Mouse (Mus musculus) adrenal gland, postnatal 14 days (tissue): Measurements from ENCODE around the gene Prkcd. TPM values are rescaled to one million over a fixed set of nuclear protein-coding genes. Genes with fewer than 3 reads are reported as not detected.
"Not testable (repeated sequence)": the region's sequence is repeated elsewhere in the genome, so short reads cannot be mapped to it uniquely, and the experiment has no call there.

ENCODE experiments used
- DNase-seq: peaks from one replicate; pipeline ENCODE4 v3.0.0; 2021; ENCODE audit warnings: mixed read lengths
- total RNA-seq: library from RNA; stranded (reverse); gene quantifications from 2 replicates; pipeline ENCODE4 v1.2.3, GENCODE M21; 2021

Gene Prkcd
- total RNA-seq, 1 experiment from 2014 or later = 133 TPM

DNA sequence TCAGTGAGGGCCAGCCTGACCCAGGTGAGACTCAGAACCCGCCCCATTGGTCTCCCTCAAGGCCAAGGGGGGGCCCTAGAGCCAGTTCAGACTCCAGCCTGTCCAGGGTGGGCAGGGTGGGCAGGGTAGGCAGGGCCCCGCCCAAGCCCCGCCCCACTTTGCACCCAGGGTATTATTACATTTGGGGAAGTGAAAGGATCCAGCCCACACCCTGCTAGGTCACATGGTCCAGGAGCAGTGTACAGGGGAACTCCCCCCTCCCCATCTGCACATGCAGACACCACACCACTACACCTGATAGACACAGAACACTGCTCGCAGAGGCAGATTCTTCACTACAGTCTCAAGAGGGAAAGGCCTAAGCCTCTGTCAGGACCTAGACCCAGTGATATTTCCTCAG is 18.3 kb downstream of the Prkcd start:
- no peak for DNase-seq

GRCm38 (mm10) chr14:30606817-30607216 is 19.2 kb downstream of the Prkcd start:
- no peak for DNase-seq

- no peak for DNase-seq
These were observed 28.9 kb downstream of the Prkcd start for GRCm38 (mm10) chr14:30597142-30597541.

GRCm38 (mm10) chr14:30596407-30596806 is 29.6 kb downstream of the Prkcd start:
- no peak for DNase-seq

GRCm38 (mm10) chr14:30595576-30596313 is 30.3 kb downstream of the Prkcd start:
- DNase-seq = peak; percentile 92

DNA sequence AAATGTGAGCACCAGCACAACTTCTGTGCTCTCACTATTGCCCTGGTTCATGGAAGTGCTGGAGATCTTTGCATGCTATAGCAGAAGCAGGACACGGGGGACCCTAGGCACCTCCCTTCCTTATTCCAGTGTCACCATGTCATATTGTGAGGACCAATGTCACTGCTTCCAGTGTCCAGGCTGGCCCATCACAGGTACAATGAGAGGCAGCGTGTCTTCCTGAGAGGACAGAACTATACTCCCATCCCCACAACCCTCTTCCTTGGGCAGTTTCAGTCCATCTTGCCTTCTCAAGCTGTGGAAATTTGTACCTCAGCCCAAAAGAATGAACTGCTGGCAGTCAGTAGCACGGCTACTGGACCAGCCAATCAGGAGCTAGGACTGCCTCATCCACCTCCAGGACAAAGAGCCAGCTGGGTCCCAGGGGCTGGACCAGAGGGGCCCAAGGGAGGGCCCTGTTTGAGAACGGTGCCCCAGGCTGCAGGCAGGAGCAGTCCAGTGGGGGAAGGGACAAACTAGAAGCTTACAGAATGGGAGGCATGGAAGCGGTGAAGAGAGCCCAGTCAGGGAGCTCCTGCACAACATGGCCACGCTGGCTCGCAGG is 31.8 kb downstream of the Prkcd start:
- peak; percentile 85 for DNase-seq

DNA sequence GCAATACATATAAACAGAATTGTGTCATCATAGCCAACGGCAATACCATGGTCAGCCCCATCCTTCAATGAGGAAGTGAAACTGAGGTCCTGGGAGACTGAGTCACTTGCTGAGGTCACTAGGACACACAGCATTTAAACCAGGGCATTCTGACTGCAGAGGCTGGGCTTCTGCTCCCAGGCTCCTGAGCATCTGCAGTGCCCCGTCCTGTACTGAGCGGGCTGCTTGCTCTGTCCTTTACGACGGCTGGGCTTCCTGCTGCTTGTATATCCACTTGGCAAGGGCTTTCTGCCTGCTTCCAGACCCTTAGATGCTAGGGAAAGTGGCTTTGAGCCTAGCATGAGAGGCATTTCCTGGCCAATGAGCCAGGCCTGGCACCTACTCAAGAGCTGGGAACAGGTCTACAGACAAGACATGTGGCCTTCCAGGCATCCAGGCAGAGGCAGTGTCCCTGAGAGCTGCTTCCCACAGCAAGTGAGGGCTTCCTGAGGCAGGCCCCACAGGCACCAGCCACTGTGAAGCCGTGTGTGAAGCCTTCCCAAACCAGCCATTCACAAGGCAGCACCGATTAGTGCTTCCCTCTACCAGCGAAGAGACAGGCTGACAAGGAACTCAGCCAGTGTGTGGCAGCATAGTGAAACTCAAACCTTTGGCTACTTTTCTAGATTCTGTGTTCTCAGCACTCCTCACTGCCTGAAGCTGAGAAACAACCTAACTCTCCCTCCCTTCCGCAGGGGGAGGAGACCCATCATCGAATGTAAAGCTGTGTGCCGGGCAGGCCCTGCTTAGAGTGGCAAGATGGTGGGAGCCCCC is 32.5 kb downstream of the Prkcd start:
- DNase-seq = peak; percentile 85

GRCm38 (mm10) chr14:30591417-30591816 is 34.6 kb downstream of the Prkcd start:
- DNase-seq = peak; percentile 94

GRCm38 (mm10) chr14:30590918-30591317 is 35.1 kb downstream of the Prkcd start:
- DNase-seq = peak; percentile 43

DNA sequence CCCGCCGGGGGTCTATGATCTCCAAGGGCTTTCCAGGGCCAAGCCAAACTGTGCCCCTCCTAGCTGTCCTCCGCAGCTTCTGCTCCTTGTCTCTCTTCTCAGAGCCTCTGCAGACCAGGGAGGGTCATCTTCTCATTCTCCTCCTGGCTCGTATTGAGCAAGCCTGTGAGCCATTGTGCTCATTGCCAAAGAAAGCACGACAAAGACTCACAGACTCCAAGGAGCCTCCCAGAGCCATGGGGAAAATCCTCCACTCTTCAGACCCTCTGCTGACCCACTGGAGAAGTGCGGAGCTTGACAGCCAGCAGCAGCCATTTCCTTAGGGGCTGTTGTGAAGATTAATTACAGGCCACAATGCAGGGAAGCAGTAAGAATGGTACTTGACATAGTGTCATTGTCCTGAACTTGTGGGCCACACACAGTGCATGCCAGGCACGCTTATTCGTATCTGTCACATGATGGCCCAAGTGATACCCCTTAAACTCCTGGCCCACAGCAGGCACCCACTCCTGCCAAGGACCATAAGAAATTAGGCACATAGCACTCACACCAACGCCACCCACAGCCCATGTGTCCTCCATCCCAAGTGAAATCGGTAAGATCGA is 35.9 kb downstream of the Prkcd start:
- no peak for DNase-seq

GRCm38 (mm10) chr14:30586780-30587461 is 39.1 kb downstream of the Prkcd start:
- DNase-seq = peak; percentile 58

DNA sequence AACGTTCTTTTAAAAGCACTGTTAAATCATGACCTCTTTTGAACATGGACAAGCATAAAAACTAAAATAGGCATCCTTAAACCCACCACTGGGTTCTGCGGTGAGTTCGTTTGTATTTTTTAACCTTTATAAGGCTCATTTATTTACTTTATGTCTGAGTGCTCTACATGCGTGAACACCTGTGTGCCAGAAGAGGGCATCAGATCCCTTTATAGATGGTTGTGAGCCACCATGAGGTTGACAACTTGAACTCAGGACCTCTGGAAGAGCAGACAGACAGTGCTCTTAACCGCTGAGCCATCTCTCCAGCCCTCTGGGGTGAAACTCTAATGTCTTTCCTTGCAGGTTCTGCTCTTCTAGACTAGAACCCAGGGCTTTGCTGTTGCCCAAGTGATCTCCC is 40.7 kb downstream of the Prkcd start:
- DNase-seq = no peak

DNA sequence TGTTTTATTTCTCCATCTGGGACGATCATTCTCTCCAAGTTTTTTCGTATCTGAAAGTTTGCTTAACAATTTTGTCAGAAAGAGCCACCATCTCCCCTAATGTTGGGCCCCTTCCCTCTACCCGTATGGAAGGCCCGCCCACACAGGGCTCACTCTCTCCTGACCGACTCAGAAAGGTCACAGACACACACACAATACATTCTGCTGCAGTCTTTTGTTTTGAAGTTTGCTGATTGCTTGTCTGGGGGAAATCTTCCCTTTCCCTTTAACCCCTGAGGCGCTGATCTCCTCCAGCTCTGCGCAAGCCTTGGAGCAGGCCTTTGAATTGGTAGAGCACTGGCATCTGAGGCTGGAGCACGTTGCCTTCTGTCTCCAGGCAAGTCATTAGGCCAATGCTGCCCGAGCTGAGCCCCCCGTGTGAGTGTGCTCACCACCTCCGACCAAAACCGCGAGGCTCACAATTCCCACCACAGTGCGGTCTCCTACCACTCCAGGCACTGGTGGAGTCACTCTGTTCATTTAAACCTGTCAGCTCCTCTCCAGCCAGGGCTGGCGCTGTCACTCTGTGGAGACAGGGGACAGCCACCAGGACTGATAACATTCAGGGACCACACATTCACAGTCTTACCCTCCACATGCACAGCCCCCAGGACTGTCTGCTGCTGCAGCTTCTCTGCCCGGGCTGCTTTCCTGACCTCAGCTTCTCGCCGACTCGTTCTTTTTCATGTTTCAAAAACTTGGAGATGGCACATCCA is 41.3 kb downstream of the Prkcd start:
- DNase-seq = no peak

- peak; percentile 47 for DNase-seq
These were observed 41.9 kb downstream of the Prkcd start for GRCm38 (mm10) chr14:30584077-30584476.

GRCm38 (mm10) chr14:30581238-30581637 is 44.8 kb downstream of the Prkcd start:
- no peak for DNase-seq

DNA sequence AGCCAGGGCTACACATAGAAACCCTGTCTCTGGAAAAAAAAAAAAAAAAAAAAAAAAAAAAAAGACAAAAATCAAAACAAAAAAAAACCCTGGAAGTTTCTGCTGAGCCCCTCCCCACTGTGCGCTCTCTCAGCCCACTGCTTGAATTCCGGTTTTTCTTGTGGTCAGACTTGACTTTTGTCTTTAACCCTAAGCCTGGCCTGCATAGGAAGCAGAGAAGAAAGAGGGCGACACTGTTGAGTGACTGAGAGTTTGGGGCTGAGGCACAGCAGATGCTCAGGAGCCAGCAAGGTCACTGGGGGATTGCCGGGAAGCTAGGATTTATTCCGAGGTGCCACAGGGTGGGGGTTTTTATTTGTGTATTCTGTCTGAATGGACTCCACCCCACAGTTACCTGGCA is 46.1 kb downstream of the Prkcd start:
- no peak for DNase-seq

GRCm38 (mm10) chr14:30579180-30579579 is 46.8 kb downstream of the Prkcd start:
- no peak for DNase-seq

DNA sequence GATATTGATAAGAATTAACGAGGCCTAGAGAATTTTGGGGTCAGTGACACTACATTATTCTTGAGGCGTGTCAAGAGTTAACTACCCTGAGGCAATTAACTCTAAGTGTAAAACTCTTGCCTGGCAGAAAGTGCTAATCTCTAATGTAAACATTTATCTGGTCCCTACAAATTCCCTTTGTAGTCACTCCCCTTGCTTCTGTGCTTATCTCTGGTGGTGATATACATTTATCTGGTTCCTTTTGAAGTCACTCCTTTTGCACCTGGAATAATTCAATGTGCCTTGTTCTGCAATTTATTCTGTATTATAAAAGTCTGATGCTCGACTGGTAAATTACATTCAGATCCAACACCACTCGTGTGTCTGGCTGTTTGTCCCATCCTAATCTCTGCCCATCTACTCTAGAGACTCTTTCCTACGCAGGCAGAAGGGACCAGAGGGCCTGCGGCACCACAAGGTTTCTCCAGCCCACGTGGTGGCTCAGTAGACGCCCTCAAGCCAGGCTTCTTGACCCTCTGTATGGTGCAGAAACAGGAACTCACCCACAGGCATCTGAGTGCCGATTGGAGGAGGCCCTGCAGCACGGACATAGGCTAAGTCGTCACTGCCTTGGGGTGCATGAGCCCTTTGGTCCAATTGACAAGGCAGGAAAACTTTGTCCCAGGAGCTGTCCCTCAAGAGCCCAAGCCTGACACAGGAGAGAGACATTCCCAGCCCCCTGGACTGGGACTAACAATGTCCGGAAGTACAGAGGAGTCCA is 48.5 kb downstream of the Prkcd start:
- not testable (repeated sequence) for DNase-seq

DNA sequence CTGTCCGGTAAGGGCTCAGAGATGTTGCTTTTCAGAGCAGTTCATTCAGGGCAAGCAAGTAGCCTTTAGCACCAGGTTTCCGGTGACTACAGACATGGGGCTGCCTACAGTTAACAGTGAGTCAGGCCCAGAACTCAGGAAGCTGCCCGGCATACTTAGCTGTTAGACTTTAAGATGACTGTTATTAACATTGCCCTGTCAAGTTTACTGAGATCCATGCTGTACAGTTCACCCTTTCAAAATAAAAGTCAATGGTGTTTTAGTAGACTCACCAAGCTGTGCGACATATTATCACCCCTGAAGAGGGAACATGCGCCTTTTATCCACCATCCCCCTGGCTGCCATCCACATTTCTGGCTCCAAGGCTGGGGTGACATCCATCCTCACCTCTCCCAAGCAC is 49.8 kb downstream of the Prkcd start:
- DNase-seq = no peak

DNA sequence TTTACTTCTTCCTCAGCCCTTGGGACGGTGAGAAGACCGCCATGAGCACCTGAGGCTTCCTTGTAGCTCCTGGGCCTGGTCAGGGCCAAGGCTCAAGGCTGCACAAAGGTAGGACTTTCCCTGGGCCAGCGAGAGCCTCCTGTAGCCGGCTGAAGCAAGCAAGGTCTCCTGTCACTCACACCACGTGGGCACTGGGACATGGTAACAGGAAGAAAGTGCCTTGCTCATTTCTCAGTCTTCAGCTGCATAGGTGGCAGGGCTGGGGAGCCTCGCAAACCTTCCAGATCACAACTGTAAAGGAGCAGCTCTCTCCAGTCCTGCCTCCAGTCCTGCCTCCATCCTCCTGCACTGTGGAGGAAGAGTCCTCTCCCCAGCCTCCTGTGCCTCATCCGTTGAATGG is 50.2 kb downstream of the Prkcd start:
- DNase-seq = no peak
